Comparison of ENCODE assay signal across 8 mouse cellular contexts in the genomic region with DNA sequence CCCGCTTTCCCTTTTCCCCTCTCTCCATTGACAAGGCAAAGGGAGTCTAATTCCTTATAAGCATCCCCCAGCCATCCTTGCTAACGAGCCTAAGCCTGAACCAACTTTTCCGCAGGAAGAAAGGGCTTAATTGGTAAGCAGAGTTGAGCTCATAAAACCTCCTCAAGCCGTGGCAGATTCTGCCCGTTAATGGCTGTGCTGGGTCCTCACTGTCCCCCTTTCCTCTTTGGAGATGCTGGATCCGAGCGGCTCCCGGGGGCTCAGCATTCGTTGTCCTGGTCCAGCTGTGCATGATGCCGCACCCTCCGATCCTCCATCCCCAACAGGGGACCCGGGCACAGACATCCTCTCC. TPM values are rescaled to one million over a fixed set of nuclear protein-coding genes. Genes with fewer than 3 reads are reported as not detected.
DNase-seq lines count a peak whose midpoint lies in the region; ATAC-seq and TF ChIP-seq lines count a peak whose summit lies in the region.

No protein-coding gene starts in this region.

- no peak for TF ChIP-seq CTCF in hindbrain, postnatal 0 days (IDR thresholded peaks at IDR 0.05; ENCODE audit: low read depth)

- no peaks in the 10 kb centered on the region for H3K36me3 ChIP-seq in lung, embryonic 16.5 days (ENCODE audit: control insufficient read depth, insufficient read depth, low read length)
- H3K36me3 ChIP-seq in hindbrain, postnatal 0 days (ENCODE audit: insufficient read depth, low read length) = no peaks in the 10 kb centered on the region; the same call in 1 of the 2 replicates
- H3K36me3 ChIP-seq in neural tube, embryonic 11.5 days (ENCODE audit: control insufficient read depth, insufficient read depth, low read length) = no peaks in the 10 kb centered on the region

- 0 out of 2 replicates have a peak, but pooled peaks have one; percentile 1 for ATAC-seq in cerebellum, adult (ENCODE audit: insufficient number of reproducible peaks, low FRiP score, low TSS enrichment)
- no peak for ATAC-seq in lung, embryonic 16.5 days (ENCODE audit: low read depth)
- no peak for ATAC-seq in hindbrain, postnatal 0 days
- peak; percentile 63 for ATAC-seq in neural tube, embryonic 11.5 days (ENCODE audit: insufficient read depth, low FRiP score, low TSS enrichment)

- H3K4me2 ChIP-seq in lung, embryonic 16.5 days (ENCODE audit: low read depth, low read length) = peak overlapping the region; percentile 80
- peak overlapping the region; percentile 65 for H3K4me2 ChIP-seq in hindbrain, postnatal 0 days (ENCODE audit: low read depth, low read length)
- peak overlapping the region; percentile 72 for H3K4me2 ChIP-seq in neural tube, embryonic 11.5 days (ENCODE audit: low read depth)

- H3K27me3 ChIP-seq in lung, embryonic 16.5 days (ENCODE audit: control insufficient read depth, insufficient read depth, low read depth, low read length) = peaks cover 21% of the 10 kb centered on the region
- H3K27me3 ChIP-seq in hindbrain, postnatal 0 days (ENCODE audit: insufficient read depth, low read length) = no peaks in the 10 kb centered on the region
- peaks cover 6% of the 10 kb centered on the region; the same call in 1 of the 2 replicates for H3K27me3 ChIP-seq in neural tube, embryonic 11.5 days (ENCODE audit: control insufficient read depth, insufficient read depth, low read length)

- H3K4me3 ChIP-seq in lung, embryonic 16.5 days (ENCODE audit: low read length) = peak overlapping the region; percentile 50
- H3K4me3 ChIP-seq in hindbrain, postnatal 0 days (ENCODE audit: low read length) = peak overlapping the region; percentile 47
- peak overlapping the region; percentile 59 for H3K4me3 ChIP-seq in neural tube, embryonic 11.5 days (ENCODE audit: low read depth, low read length)

- H3K27ac ChIP-seq in lung, embryonic 16.5 days (ENCODE audit: low read length) = no peak overlapping the region
- H3K27ac ChIP-seq in hindbrain, postnatal 0 days = peak overlapping the region; percentile 95
- H3K27ac ChIP-seq in neural tube, embryonic 11.5 days (ENCODE audit: low read depth, low read length) = no peak overlapping the region

- H3K4me1 ChIP-seq in lung, embryonic 16.5 days (replicated peaks; ENCODE audit: control insufficient read depth, insufficient read depth, low read length) = peaks cover 8% of the 10 kb centered on the region; the same call in 1 of the 2 replicates
- no peaks in the 10 kb centered on the region for H3K4me1 ChIP-seq in hindbrain, postnatal 0 days (ENCODE audit: insufficient read depth, low read length)
- no peaks in the 10 kb centered on the region for H3K4me1 ChIP-seq in neural tube, embryonic 11.5 days (ENCODE audit: control insufficient read depth, insufficient read depth, low read length)

- peak overlapping the region; percentile 34 for H3K9ac ChIP-seq in lung, embryonic 16.5 days (ENCODE audit: low read length)
- peak overlapping the region; percentile 88 for H3K9ac ChIP-seq in hindbrain, postnatal 0 days (replicated peaks; ENCODE audit: low read length)
- peak overlapping the region; percentile 77 for H3K9ac ChIP-seq in neural tube, embryonic 11.5 days (ENCODE audit: low read length)

- H3K9me3 ChIP-seq in lung, embryonic 16.5 days (ENCODE audit: control insufficient read depth, low read length) = no peaks in the 10 kb centered on the region
- H3K9me3 ChIP-seq in hindbrain, postnatal 0 days (ENCODE audit: low read length) = no peaks in the 10 kb centered on the region
- H3K9me3 ChIP-seq in neural tube, embryonic 11.5 days (ENCODE audit: control insufficient read depth, low read length) = no peaks in the 10 kb centered on the region

- no peak for DNase-seq in cerebellum, adult 11-12 months
- DNase-seq in lung, postnatal 10 days = no peak
- peak; percentile 43 for DNase-seq in hindbrain, postnatal 0 days (ENCODE audit: low spot score)
- peak; percentile 64 for DNase-seq in neural tube, embryonic 11.5 days (ENCODE audit: low spot score)
- DNase-seq in cerebellum, postnatal 14 days = no peak
- DNase-seq in spleen, postnatal 36 days (ENCODE audit: low spot score in 2 of 2) = no peak

- 2% methylated on average over 12 of the region's 12 CpGs for WGBS in lung, embryonic 16.5 days
- 0% methylated on average over 12 of the region's 12 CpGs for WGBS in hindbrain, postnatal 0 days
- under 1% methylated on average over 12 of the region's 12 CpGs for WGBS in neural tube, embryonic 11.5 days

RNA-seq across cellular contexts. Expression of gene Slc16a14, which starts 0.8 kb away (rescaled TPM):
- polyA plus RNA-seq in lung, embryonic 16.5 days (2015; fragmentation: Nextera tagmentation; extraction: Ambion mirVana) = 0.21 and 0.33 TPM in 2 replicates
- 15.7 and 20.3 TPM in 2 replicates for total RNA-seq in hindbrain, postnatal 0 days (2014; rRNA removed)
- 14.5 and 16.2 TPM in 2 replicates for polyA plus RNA-seq in hindbrain, postnatal 0 days (2015; fragmentation: Nextera tagmentation; extraction: Ambion mirVana)
- polyA plus RNA-seq in neural tube, embryonic 11.5 days (2014; fragmentation: Nextera tagmentation; extraction: Ambion mirVana) = 1.2 and 2.4 TPM in 2 replicates

Comparison
In these comparisons a context has a peak if more than half of its experiments do, and no peak if none do; other contexts are left out.
1. ATAC-seq: peak in cerebellum, adult (single experiment) and neural tube, embryonic 11.5 days (single experiment); none in lung, embryonic 16.5 days (single experiment) and hindbrain, postnatal 0 days (single experiment).
2. DNase-seq: peak in hindbrain, postnatal 0 days (single experiment) and neural tube, embryonic 11.5 days (single experiment); none in cerebellum, adult 11-12 months (single experiment), lung, postnatal 10 days (single experiment), cerebellum, postnatal 14 days (0 of 2) and spleen, postnatal 36 days (0 of 2).
3. H3K9ac ChIP-seq: peak in every context shown above with its lines; median percentile 88 in hindbrain, postnatal 0 days; 77 in neural tube, embryonic 11.5 days; 34 in lung, embryonic 16.5 days.
4. Peak in every context shown above with its lines, with median percentiles within 50 percentile points of each other: H3K4me2 ChIP-seq and H3K4me3 ChIP-seq.